39 mouse cellular contexts compared by ENCODE assay signal in genomic region chr5:35306692-35307091, GRCm38 (mm10). TPM values are rescaled to one million over a fixed set of nuclear protein-coding genes. Genes with fewer than 3 reads are reported as not detected.
"Had no signal": no experiment of that assay in that cellular context is flagged by ENCODE, and none has a peak within 500 bp of the region (broad histone marks: within the 10 kb centered on the region; RNA-seq: fewer than 3 reads in every experiment).

No protein-coding gene starts in this region.

- H3K4me1 ChIP-seq: limb, embryonic 12.5 days; limb, embryonic 13.5 days; limb, embryonic 15.5 days; liver, embryonic 12.5 days; liver, embryonic 13.5 days; liver, embryonic 15.5 days; lung, embryonic 15.5 days; megakaryocyte, embryonic 14.5 days; midbrain, embryonic 15.5 days; neural tube, embryonic 12.5 days; neural tube, embryonic 13.5 days had no signal

- H3K4me2 ChIP-seq: limb, embryonic 12.5 days; limb, embryonic 13.5 days; limb, embryonic 15.5 days; liver, embryonic 11.5 days; liver, embryonic 12.5 days; liver, embryonic 13.5 days; liver, embryonic 15.5 days; lung, embryonic 14.5 days; lung, embryonic 15.5 days; midbrain, embryonic 12.5 days; midbrain, embryonic 15.5 days; neural tube, embryonic 12.5 days; neural tube, embryonic 13.5 days had no signal

- ATAC-seq: liver, embryonic 12.5 days; liver, postnatal 0 days; lung, postnatal 0 days; midbrain, embryonic 15.5 days; midbrain, embryonic 16.5 days had no signal

- H3K9ac ChIP-seq: limb, embryonic 12.5 days; limb, embryonic 13.5 days; limb, embryonic 15.5 days; liver, embryonic 12.5 days; liver, embryonic 13.5 days; liver, embryonic 14.5 days; liver, embryonic 15.5 days; liver, postnatal 0 days; lung, embryonic 14.5 days; lung, embryonic 15.5 days; midbrain, embryonic 12.5 days; midbrain, embryonic 15.5 days; neural tube, embryonic 12.5 days; neural tube, embryonic 13.5 days had no signal

- H3K36me3 ChIP-seq: limb, embryonic 10.5 days; limb, embryonic 12.5 days; limb, embryonic 13.5 days; limb, embryonic 15.5 days; liver, embryonic 12.5 days; liver, embryonic 13.5 days; liver, embryonic 15.5 days; lung, embryonic 15.5 days; midbrain, embryonic 10.5 days; midbrain, embryonic 12.5 days; midbrain, embryonic 15.5 days; neural tube, embryonic 12.5 days; neural tube, embryonic 13.5 days had no signal

- H3K27me3 ChIP-seq: liver, embryonic 15.5 days; midbrain, embryonic 15.5 days; neural tube, embryonic 13.5 days had no signal

- DNase-seq: left cerebral cortex, postnatal 4 days; liver; liver, embryonic 13.5 days; liver, postnatal 0 days; lung, adult 18-20 months; lung, adult 2 months; lung, embryonic 14.5 days; lung, postnatal 10 days; lung, postnatal 14 days; lung, postnatal 36 days; lung, postnatal 4 days; midbrain, embryonic 14.5 days had no signal

- H3K9me3 ChIP-seq: limb, embryonic 10.5 days; limb, embryonic 12.5 days; limb, embryonic 13.5 days; limb, embryonic 15.5 days; liver, embryonic 12.5 days; liver, embryonic 13.5 days; liver, embryonic 15.5 days; lung, embryonic 15.5 days; megakaryocyte, embryonic 14.5 days; midbrain, embryonic 10.5 days; midbrain, embryonic 12.5 days; midbrain, embryonic 15.5 days; neural tube, embryonic 12.5 days; neural tube, embryonic 13.5 days had no signal

- H3K27ac ChIP-seq: limb, embryonic 10.5 days; limb, embryonic 12.5 days; limb, embryonic 13.5 days; limb, embryonic 15.5 days; liver, embryonic 12.5 days; liver, embryonic 13.5 days; liver, embryonic 14.5 days; liver, embryonic 15.5 days; lung, embryonic 15.5 days; macrophage; midbrain, embryonic 10.5 days; midbrain, embryonic 12.5 days; midbrain, embryonic 15.5 days; neural tube, embryonic 12.5 days; neural tube, embryonic 13.5 days had no signal

- H3K4me3 ChIP-seq: limb, embryonic 10.5 days; limb, embryonic 12.5 days; limb, embryonic 13.5 days; limb, embryonic 15.5 days; liver, embryonic 12.5 days; liver, embryonic 13.5 days; liver, embryonic 15.5 days; lung, embryonic 15.5 days; megakaryocyte, embryonic 14.5 days; midbrain, embryonic 10.5 days; midbrain, embryonic 12.5 days; midbrain, embryonic 15.5 days; myocyte; neural tube, embryonic 12.5 days; neural tube, embryonic 13.5 days had no signal

RNA-seq across cellular contexts. Expression of gene Adra2c, which starts 28.6 kb away (rescaled TPM):
- total RNA-seq: liver, adult 2 months; megakaryocyte progenitor cell, adult 5-6 weeks; megakaryocyte, adult 5-6 weeks; megakaryocyte-erythroid progenitor cell, adult 5-6 weeks; monocyte, adult 5-6 weeks had no signal
- polyA plus RNA-seq: limb, embryonic 10.5 days; limb, embryonic 11.5 days; limb, embryonic 13.5 days; limb, embryonic 15.5 days; liver, adult 2 months; liver, embryonic 11.5 days; liver, embryonic 13.5 days; liver, embryonic 14.5 days; liver, embryonic 15.5 days; liver, embryonic 16.5 days; liver, postnatal 0 days; lung, embryonic 14.5 days; lung, embryonic 15.5 days; lung, embryonic 16.5 days; lung, postnatal 0 days; macrophage; midbrain, embryonic 10.5 days; midbrain, embryonic 12.5 days; myocyte had no signal
